Mouse (Mus musculus) heart, embryonic 16.5 days (tissue): ENCODE results near the gene Usp24. TPM values are rescaled to one million over a fixed set of nuclear protein-coding genes. Genes with fewer than 3 reads are reported as not detected.
"Not testable (repeated sequence)": the region's sequence is repeated elsewhere in the genome, so short reads cannot be mapped to it uniquely, and the experiment has no call there.

Experiments used
- ATAC-seq: fragments of 200-750 bp; cut with Nextera tagmentation; replicated peaks from 2 replicates; pipeline ENCODE4 v1.8.0; 2017; ENCODE audit warnings: moderate number of reproducible peaks; ENCODE audit not compliant: insufficient read depth, low FRiP score; ENCODE audit errors: extremely low read depth
- H3K27ac ChIP-seq: fragments of 300-500 bp; sonication (generic); 2 replicates; pipeline ENCODE4 v1.5.1; 2014; ENCODE audit warnings: mild to moderate bottlenecking, low read length, control low read depth, moderate library complexity
- H3K27me3 ChIP-seq: fragments of 300-500 bp; sonication (generic); 2 replicates; pipeline ENCODE4 v1.6.1; 2014; ENCODE audit warnings: low read length, mixed read lengths; ENCODE audit not compliant: control insufficient read depth, insufficient read depth
- H3K36me3 ChIP-seq: fragments of 300-500 bp; sonication (generic); 2 replicates; pipeline ENCODE4 v1.6.1; 2014; ENCODE audit not compliant: control insufficient read depth, insufficient read depth
- H3K4me1 ChIP-seq: fragments of 300-500 bp; sonication (generic); 2 replicates; pipeline ENCODE4 v1.6.1; 2014; ENCODE audit warnings: low read length, mixed read lengths; ENCODE audit not compliant: control insufficient read depth, insufficient read depth
- H3K4me2 ChIP-seq: fragments of 300-500 bp; sonication (generic); 2 replicates; pipeline ENCODE4 v1.6.1; 2014; ENCODE audit warnings: low read depth, mild to moderate bottlenecking, control low read depth, low read length
- H3K4me3 ChIP-seq: fragments of 300-500 bp; sonication (generic); 2 replicates; pipeline ENCODE4 v1.5.1; 2014; ENCODE audit warnings: mild to moderate bottlenecking, control low read depth, low read length
- H3K9ac ChIP-seq: fragments of 300-500 bp; sonication (generic); 2 replicates; pipeline ENCODE4 v1.6.1; 2014; ENCODE audit warnings: low read length, control low read depth
- H3K9me3 ChIP-seq: fragments of 300-500 bp; sonication (generic); replicated peaks from 2 replicates; pipeline ENCODE4 v1.6.1; 2016; ENCODE audit warnings: low read length; ENCODE audit not compliant: control insufficient read depth
- WGBS: fragments of 180-500 bp; shearing (Covaris S2); extraction: QIAGEN DNeasy Blood & Tissue Kit; methylation state at CpG from one replicate; pipeline ENCODE4 v1.1.7; 2014; 5-methylcytosine and 5-hydroxymethylcytosine counted together
- polyA plus RNA-seq: library from polyadenylated mRNA; unstranded; fragments of >200 nt; fragmentation: Nextera tagmentation; extraction: Ambion mirVana; gene quantifications from 2 replicates; pipeline ENCODE4 v1.2.1, GENCODE M21; 2015

Gene Usp24
- polyA plus RNA-seq, 1 experiment from 2014 or later = 5.5 TPM

DNA sequence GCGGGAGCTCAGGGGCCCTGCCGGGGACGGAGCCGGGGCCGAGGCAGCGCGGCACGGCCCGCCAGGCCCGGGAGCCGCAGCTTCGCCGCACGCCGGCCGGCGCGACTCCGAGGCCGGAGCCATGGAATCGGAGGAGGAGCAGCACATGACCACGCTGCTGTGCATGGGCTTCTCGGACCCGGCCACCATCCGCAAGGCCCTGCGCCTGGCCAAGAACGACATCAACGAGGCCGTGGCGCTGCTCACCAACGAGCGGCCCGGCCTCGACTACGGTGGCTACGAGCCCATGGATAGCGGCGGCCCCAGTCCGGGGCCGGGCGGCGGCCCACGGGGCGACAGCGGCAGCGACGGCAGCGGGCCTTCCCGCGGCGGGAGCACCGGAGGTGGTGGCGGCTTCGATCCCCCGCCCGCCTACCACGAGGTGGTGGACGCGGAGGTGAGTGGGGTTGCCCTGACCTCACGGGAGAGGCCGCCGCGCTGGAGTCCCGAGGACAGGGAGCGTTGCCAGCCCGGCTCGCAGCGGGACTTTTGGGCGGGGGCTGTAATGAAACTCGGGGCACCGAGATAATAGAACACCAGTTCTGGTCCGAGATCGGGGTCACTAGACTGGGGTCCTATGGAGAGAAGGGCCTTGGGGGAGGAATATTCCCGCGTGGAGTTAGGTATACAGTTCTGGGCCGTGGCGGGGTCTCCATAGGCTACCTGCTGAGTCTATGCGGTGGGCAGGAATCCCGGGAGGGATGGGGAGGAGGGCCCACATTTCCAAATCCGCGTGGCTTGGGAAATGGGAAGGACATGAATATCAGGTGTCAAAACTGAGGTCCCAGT, 552 bp downstream of the Usp24 start:
- H3K36me3 ChIP-seq = no peaks in the 10 kb centered on the region
- WGBS = under 1% methylated on average over 80 of the region's 81 CpGs
- H3K4me3 ChIP-seq = peak overlapping the region; percentile 92
- H3K27me3 ChIP-seq = no peaks in the 10 kb centered on the region
- H3K4me1 ChIP-seq = peaks cover 44% of the 10 kb centered on the region
- ATAC-seq = peak; percentile 53
- H3K9me3 ChIP-seq = no peaks in the 10 kb centered on the region
- peak overlapping the region; percentile 97 for H3K4me2 ChIP-seq
- H3K9ac ChIP-seq = peak overlapping the region; percentile 98
- peak overlapping the region; percentile 96 for H3K27ac ChIP-seq

DNA sequence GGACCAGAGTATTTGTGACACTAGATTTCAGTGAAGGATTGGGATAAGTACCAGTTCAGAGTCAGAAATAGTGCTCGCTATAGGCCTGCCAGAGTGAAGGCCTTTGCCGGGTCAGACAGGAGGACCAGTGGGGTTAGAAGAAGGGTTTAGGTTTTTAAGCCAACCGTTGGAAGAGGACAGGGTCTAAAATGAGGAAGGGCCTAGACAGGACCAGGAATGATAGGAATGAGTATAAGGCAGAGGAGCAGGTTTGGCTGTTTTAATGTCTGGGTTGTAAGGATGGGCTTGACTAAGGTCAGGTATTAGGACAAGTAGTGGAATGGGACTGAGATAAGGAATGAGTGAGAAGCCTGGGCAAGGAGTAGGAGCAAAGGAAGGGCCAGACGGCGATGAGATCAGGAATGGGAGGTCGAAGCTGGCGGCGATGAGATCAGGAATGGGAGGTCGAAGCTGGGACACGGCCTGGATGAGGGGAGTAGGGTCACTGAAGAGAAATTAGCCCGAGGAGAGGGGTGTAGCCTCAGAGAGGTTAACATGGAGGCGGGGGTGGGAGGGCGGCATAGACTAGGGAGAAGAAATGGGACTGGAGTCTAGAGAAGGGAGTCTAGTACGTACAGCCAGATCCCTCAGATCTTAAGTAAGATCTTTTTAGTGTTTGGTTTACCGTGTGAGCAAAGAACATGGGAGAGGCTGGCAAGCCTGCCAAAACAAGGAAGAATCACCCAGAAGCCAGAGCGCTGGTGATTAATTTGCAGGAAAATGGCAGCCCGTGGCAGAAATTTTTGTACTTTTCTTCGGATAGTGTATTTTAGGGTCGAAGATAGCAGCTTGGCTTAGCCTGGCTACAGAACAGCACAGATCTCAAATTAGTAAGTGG, 1.4 kb downstream of the Usp24 start:
- H3K36me3 ChIP-seq = no peaks in the 10 kb centered on the region
- no peak for ATAC-seq
- H3K27ac ChIP-seq = peak overlapping the region; percentile 96
- H3K4me3 ChIP-seq = peak overlapping the region; percentile 92
- H3K27me3 ChIP-seq = no peaks in the 10 kb centered on the region
- peak overlapping the region; percentile 97 for H3K4me2 ChIP-seq
- H3K9ac ChIP-seq = peak overlapping the region; percentile 98
- 15% methylated on average over 19 of the region's 19 CpGs for whole genome bisulfite sequencing
- no peaks in the 10 kb centered on the region for H3K9me3 ChIP-seq
- H3K4me1 ChIP-seq = peaks cover 47% of the 10 kb centered on the region

DNA sequence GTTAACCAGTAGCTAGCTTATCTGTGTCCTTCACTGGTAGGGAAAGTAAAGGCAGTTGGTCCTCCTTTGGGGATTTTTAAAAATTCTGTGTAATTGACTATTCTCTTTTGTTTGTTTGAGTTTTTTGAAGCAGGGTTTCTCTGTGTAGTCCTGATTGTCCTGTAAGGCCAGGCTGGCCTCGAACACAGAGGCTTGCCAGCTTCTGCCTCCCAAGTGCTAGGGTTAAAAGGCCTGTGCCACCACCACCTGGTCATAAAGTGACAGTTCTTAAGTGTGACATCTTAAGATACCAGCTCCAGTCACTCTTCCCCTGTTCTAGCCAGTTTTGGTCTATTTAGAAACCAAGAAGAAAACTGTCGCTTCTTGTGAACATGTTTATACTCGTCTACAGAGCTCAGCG, 2.2 kb downstream of the Usp24 start:
- Histone ChIP-seq H3K4me2 (peak overlapping the region; percentile 97), H3K27ac (no peak overlapping the region), H3K9me3 (no peaks in the 10 kb centered on the region), H3K36me3 (no peaks in the 10 kb centered on the region), H3K27me3 (no peaks in the 10 kb centered on the region), H3K4me3 (peak overlapping the region; percentile 92), H3K9ac (no peak overlapping the region; the same call in 1 of the 2 replicates), H3K4me1 (peaks cover 47% of the 10 kb centered on the region)
- 83% methylated on average over 4 of the region's 4 CpGs for WGBS
- ATAC-seq = no peak

DNA sequence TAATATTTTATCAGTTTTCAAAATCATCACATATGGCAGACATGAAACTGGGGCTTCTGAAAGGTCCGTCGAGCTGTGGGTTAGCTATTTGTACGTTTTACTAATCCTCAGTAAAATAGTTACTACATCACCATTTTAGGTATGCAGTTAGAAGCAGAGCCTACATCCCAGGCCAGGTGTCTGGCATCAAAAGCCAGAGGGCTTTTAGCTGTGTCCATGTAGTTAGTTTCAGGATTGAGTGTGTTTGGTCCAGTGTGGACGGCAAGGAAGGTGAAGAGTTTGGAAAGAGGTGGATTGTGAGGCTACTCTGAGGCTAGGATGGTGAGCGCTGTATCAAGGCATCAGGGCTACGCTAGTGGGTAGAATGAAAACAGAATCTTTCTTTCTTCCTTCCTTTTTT, 3.0 kb downstream of the Usp24 start:
- no peak for ATAC-seq
- H3K36me3 ChIP-seq = no peaks in the 10 kb centered on the region
- no peak overlapping the region for H3K27ac ChIP-seq
- no peak overlapping the region; the same call in 1 of the 2 replicates for H3K9ac ChIP-seq
- no peaks in the 10 kb centered on the region for H3K9me3 ChIP-seq
- peaks cover 45% of the 10 kb centered on the region for H3K4me1 ChIP-seq
- H3K4me3 ChIP-seq = no peak overlapping the region
- no peak overlapping the region for H3K4me2 ChIP-seq
- 81% methylated on average over 6 of the region's 6 CpGs for WGBS
- no peaks in the 10 kb centered on the region for H3K27me3 ChIP-seq

DNA sequence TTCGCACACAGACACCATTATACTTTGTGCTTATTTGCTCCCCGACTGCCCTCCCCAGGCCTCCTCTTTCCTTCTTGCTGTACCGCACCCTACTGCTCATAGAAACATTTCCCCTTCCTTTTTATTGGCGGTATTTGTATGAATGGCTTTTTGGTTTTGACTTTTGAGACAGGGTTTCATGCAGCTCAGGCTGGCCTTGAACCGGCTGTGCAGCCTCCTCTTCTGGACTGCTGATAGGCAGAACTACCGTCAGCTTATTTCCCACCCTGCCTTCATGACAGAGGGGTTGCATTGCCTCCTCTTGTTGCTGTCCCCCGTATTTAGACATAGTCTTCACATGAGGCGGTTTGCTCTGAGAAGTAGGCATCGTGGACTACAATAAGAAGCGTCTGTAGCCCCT, 6.8 kb downstream of the Usp24 start:
- no peak overlapping the region for H3K4me3 ChIP-seq
- no peak overlapping the region for H3K4me2 ChIP-seq
- H3K9me3 ChIP-seq = no peaks in the 10 kb centered on the region
- no peak overlapping the region for H3K9ac ChIP-seq
- 87% methylated on average over 10 of the region's 10 CpGs for WGBS
- no peak overlapping the region for H3K27ac ChIP-seq
- no peak for ATAC-seq
- peaks cover 37% of the 10 kb centered on the region for H3K4me1 ChIP-seq
- no peaks in the 10 kb centered on the region for H3K36me3 ChIP-seq
- H3K27me3 ChIP-seq = no peaks in the 10 kb centered on the region

GRCm38 (mm10) chr4:106323318-106323717, 7.3 kb downstream of the Usp24 start:
- no peak overlapping the region for H3K9ac ChIP-seq
- no peak for ATAC-seq
- peaks cover 34% of the 10 kb centered on the region for H3K4me1 ChIP-seq
- no peak overlapping the region for H3K4me3 ChIP-seq
- no peak overlapping the region for H3K4me2 ChIP-seq
- H3K36me3 ChIP-seq = no peaks in the 10 kb centered on the region
- H3K27me3 ChIP-seq = no peaks in the 10 kb centered on the region
- no peaks in the 10 kb centered on the region for H3K9me3 ChIP-seq
- no peak overlapping the region for H3K27ac ChIP-seq
- 45% methylated on average over 2 of the region's 2 CpGs for WGBS

- Histone ChIP-seq H3K9ac (no peak overlapping the region), H3K27ac (peak overlapping the region; percentile 59), H3K4me2 (no peak overlapping the region), H3K9me3 (no peaks in the 10 kb centered on the region), H3K36me3 (no peaks in the 10 kb centered on the region), H3K4me3 (no peak overlapping the region), H3K4me1 (peaks cover 20% of the 10 kb centered on the region), H3K27me3 (no peaks in the 10 kb centered on the region)
- ATAC-seq = 0 out of 2 replicates have a peak, but pooled peaks have one; percentile 14
- WGBS = 33% methylated on average over 5 of the region's 5 CpGs
Observed at GRCm38 (mm10) chr4:106327436-106327835, 11.4 kb downstream of the Usp24 start.

DNA sequence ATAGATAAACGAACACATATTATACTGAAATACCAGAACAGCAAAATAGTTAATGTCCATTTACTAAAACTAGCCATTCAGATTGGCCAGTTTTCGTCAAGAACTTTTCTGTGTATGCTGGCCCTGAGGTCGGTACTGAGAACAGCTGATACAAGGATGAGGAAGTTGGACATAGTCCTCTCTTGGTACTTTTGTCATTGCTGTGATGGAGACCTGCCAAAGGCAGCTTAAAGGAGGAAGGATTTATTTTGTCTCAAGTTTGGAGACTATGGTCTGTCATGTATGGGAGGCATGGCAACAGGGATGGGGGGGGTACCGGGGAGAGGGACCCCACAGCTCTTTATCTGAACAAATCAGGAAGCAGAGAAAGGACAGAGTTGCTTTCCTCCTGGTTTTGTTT, 12.7 kb downstream of the Usp24 start:
- Histone ChIP-seq H3K4me2 (no peak overlapping the region), H3K27ac (no peak overlapping the region), H3K36me3 (no peaks in the 10 kb centered on the region), H3K9ac (no peak overlapping the region), H3K4me1 (peaks cover 28% of the 10 kb centered on the region), H3K9me3 (no peaks in the 10 kb centered on the region), H3K4me3 (no peak overlapping the region), H3K27me3 (no peaks in the 10 kb centered on the region)
- no peak for ATAC-seq
- 88% methylated on average over 4 of the region's 4 CpGs for WGBS

DNA sequence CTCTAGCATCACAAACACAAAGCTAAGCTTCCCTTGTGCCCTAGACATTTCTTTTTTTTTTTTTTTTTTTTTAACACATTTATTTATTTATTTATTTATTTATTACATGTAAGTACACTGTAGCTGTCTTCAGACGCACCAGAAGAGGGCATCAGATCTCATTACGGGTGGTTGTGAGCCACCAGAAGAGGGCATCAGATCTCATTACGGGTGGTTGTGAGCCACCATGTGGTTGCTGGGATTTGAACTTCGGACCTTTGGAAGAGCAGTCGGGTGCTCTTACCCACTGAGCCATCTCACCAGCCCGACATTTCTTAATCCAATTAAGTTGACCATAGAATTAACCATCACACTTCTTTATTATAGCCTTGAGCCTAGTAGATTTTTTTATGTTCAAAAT, 13.2 kb downstream of the Usp24 start:
- H3K36me3 ChIP-seq, ATAC-seq, H3K27ac ChIP-seq, H3K9ac ChIP-seq, H3K4me3 ChIP-seq, H3K9me3 ChIP-seq, H3K27me3 ChIP-seq, H3K4me2 ChIP-seq: not testable (repeated sequence)
- WGBS = 86% methylated on average over 6 of the region's 6 CpGs
- H3K4me1 ChIP-seq = peaks cover 31% of the 10 kb centered on the region
